Mouse (Mus musculus): ENCODE measurements around the gene Gm20388. TPM values are rescaled to one million over a fixed set of nuclear protein-coding genes. Genes with fewer than 3 reads are reported as not detected.

The Gm20388 gene
- polyA plus RNA-seq, 1 experiment from 2014 or later, result not detected

GRCm38 (mm10) chr8:120883369-120883768 is 972.7 kb downstream of the Gm20388 start:
- H3K4me2 ChIP-seq (replicated peaks), result 0 out of 2 replicates have a peak overlapping the region, but pooled peaks have one; percentile 11
- no peak overlapping the region for H3K4me3 ChIP-seq (replicated peaks; ENCODE audit: low read length)
- ATAC-seq (ENCODE audit: low FRiP score), result no peak
- no peaks in the 10 kb centered on the region for H3K36me3 ChIP-seq (replicated peaks; ENCODE audit: control insufficient read depth, insufficient read depth)
- H3K9me3 ChIP-seq (ENCODE audit: control insufficient read depth, low read length), result no peaks in the 10 kb centered on the region
- peaks cover 88% of the 10 kb centered on the region for H3K27me3 ChIP-seq (ENCODE audit: control insufficient read depth, insufficient read depth, low read length)
- no peak for DNase-seq (ENCODE audit: low spot score)
- no peak overlapping the region for H3K27ac ChIP-seq
- no peaks in the 10 kb centered on the region for H3K4me1 ChIP-seq (replicated peaks; ENCODE audit: control insufficient read depth, insufficient read depth, low read length)
- H3K9ac ChIP-seq, result no peak overlapping the region
- WGBS, result 4% methylated on average over 25 of the region's 25 CpGs

- DNase-seq (ENCODE audit: low spot score) (no peak), ATAC-seq (ENCODE audit: low FRiP score) (no peak)
- H3K9me3 ChIP-seq (ENCODE audit: control insufficient read depth, low read length), result no peaks in the 10 kb centered on the region
- no peak overlapping the region for H3K4me3 ChIP-seq (replicated peaks; ENCODE audit: low read length)
- H3K36me3 ChIP-seq (replicated peaks; ENCODE audit: control insufficient read depth, insufficient read depth), result no peaks in the 10 kb centered on the region
- WGBS, result 6% methylated on average over 15 of the region's 15 CpGs
- no peak overlapping the region for H3K27ac ChIP-seq
- no peaks in the 10 kb centered on the region for H3K4me1 ChIP-seq (replicated peaks; ENCODE audit: control insufficient read depth, insufficient read depth, low read length)
- no peak overlapping the region for H3K9ac ChIP-seq
- no peak overlapping the region for H3K4me2 ChIP-seq (replicated peaks)
- peaks cover 93% of the 10 kb centered on the region for H3K27me3 ChIP-seq (ENCODE audit: control insufficient read depth, insufficient read depth, low read length)
Observed at GRCm38 (mm10) chr8:120883853-120884252, 973.2 kb downstream of the Gm20388 start.

GRCm38 (mm10) chr8:120884881-120885280 is 974.2 kb downstream of the Gm20388 start:
- no peaks in the 10 kb centered on the region for H3K9me3 ChIP-seq (ENCODE audit: control insufficient read depth, low read length)
- no peak overlapping the region for H3K27ac ChIP-seq
- H3K36me3 ChIP-seq (replicated peaks; ENCODE audit: control insufficient read depth, insufficient read depth), result no peaks in the 10 kb centered on the region
- no peaks in the 10 kb centered on the region for H3K4me1 ChIP-seq (replicated peaks; ENCODE audit: control insufficient read depth, insufficient read depth, low read length)
- H3K4me3 ChIP-seq (replicated peaks; ENCODE audit: low read length), result no peak overlapping the region
- DNase-seq (ENCODE audit: low spot score) (no peak), ATAC-seq (ENCODE audit: low FRiP score) (no peak)
- no peak overlapping the region for H3K9ac ChIP-seq
- WGBS, result 49% methylated on average over 13 of the region's 13 CpGs
- peaks cover 97% of the 10 kb centered on the region for H3K27me3 ChIP-seq (ENCODE audit: control insufficient read depth, insufficient read depth, low read length)
- no peak overlapping the region for H3K4me2 ChIP-seq (replicated peaks)

- H3K4me3 ChIP-seq (replicated peaks; ENCODE audit: low read length), result no peak overlapping the region
- ATAC-seq (ENCODE audit: low FRiP score), result no peak
- WGBS, result 12% methylated on average over 10 of the region's 10 CpGs
Observed at GRCm38 (mm10) chr8:120887254-120887653, 976.6 kb downstream of the Gm20388 start.

GRCm38 (mm10) chr8:120888005-120888404 is 977.4 kb downstream of the Gm20388 start:
- Histone ChIP-seq H3K4me3 (replicated peaks; ENCODE audit: low read length) (no peak overlapping the region), H3K36me3 (replicated peaks; ENCODE audit: control insufficient read depth, insufficient read depth) (no peaks in the 10 kb centered on the region), H3K4me1 (replicated peaks; ENCODE audit: control insufficient read depth, insufficient read depth, low read length) (no peaks in the 10 kb centered on the region), H3K27me3 (ENCODE audit: control insufficient read depth, insufficient read depth, low read length) (peaks cover 98% of the 10 kb centered on the region), H3K9me3 (ENCODE audit: control insufficient read depth, low read length) (no peaks in the 10 kb centered on the region), H3K4me2 (replicated peaks) (no peak overlapping the region), H3K27ac (no peak overlapping the region), H3K9ac (no peak overlapping the region)
- DNase-seq (ENCODE audit: low spot score) (no peak), ATAC-seq (ENCODE audit: low FRiP score) (no peak)
- WGBS, result 47% methylated on average over 5 of the region's 5 CpGs

More at GRCm38 (mm10) chr8:120887254-120887653, 976.6 kb downstream of the Gm20388 start:
- Histone ChIP-seq H3K27ac (no peak overlapping the region), H3K4me1 (replicated peaks; ENCODE audit: control insufficient read depth, insufficient read depth, low read length) (no peaks in the 10 kb centered on the region), H3K27me3 (ENCODE audit: control insufficient read depth, insufficient read depth, low read length) (peaks cover 95% of the 10 kb centered on the region), H3K36me3 (replicated peaks; ENCODE audit: control insufficient read depth, insufficient read depth) (no peaks in the 10 kb centered on the region), H3K9ac (no peak overlapping the region), H3K4me2 (replicated peaks) (no peak overlapping the region), H3K9me3 (ENCODE audit: control insufficient read depth, low read length) (no peaks in the 10 kb centered on the region)
- DNase-seq (ENCODE audit: low spot score), result no peak

GRCm38 (mm10) chr8:120889189-120889588 is 978.5 kb downstream of the Gm20388 start:
- no peak for ATAC-seq (ENCODE audit: low FRiP score)
- 88% methylated on average over 4 of the region's 4 CpGs for WGBS

GRCm38 (mm10) chr8:120890068-120890467 is 979.4 kb downstream of the Gm20388 start:
- no peaks in the 10 kb centered on the region for H3K36me3 ChIP-seq (replicated peaks; ENCODE audit: control insufficient read depth, insufficient read depth)
- no peak overlapping the region for H3K9ac ChIP-seq
- peaks cover 3% of the 10 kb centered on the region; the same call in 1 of the 2 replicates for H3K4me1 ChIP-seq (replicated peaks; ENCODE audit: control insufficient read depth, insufficient read depth, low read length)
- peaks cover 98% of the 10 kb centered on the region for H3K27me3 ChIP-seq (ENCODE audit: control insufficient read depth, insufficient read depth, low read length)
- H3K4me2 ChIP-seq (replicated peaks), result no peak overlapping the region
- ATAC-seq (ENCODE audit: low FRiP score), result no peak
- H3K4me3 ChIP-seq (replicated peaks; ENCODE audit: low read length), result no peak overlapping the region
- H3K9me3 ChIP-seq (ENCODE audit: control insufficient read depth, low read length), result no peaks in the 10 kb centered on the region
- 2% methylated on average over 11 of the region's 11 CpGs for WGBS
- no peak overlapping the region for H3K27ac ChIP-seq
- DNase-seq (ENCODE audit: low spot score), result no peak

More at GRCm38 (mm10) chr8:120889189-120889588, 978.5 kb downstream of the Gm20388 start:
- no peak overlapping the region for H3K4me3 ChIP-seq (replicated peaks; ENCODE audit: low read length)
- H3K27ac ChIP-seq, result no peak overlapping the region
- H3K4me2 ChIP-seq (replicated peaks), result no peak overlapping the region
- no peaks in the 10 kb centered on the region for H3K9me3 ChIP-seq (ENCODE audit: control insufficient read depth, low read length)
- H3K9ac ChIP-seq, result no peak overlapping the region
- DNase-seq (ENCODE audit: low spot score), result no peak
- H3K36me3 ChIP-seq (replicated peaks; ENCODE audit: control insufficient read depth, insufficient read depth), result no peaks in the 10 kb centered on the region
- H3K4me1 ChIP-seq (replicated peaks; ENCODE audit: control insufficient read depth, insufficient read depth, low read length), result no peaks in the 10 kb centered on the region
- peaks cover 98% of the 10 kb centered on the region for H3K27me3 ChIP-seq (ENCODE audit: control insufficient read depth, insufficient read depth, low read length)

- Histone ChIP-seq H3K9me3 (ENCODE audit: control insufficient read depth, low read length) (no peaks in the 10 kb centered on the region), H3K4me1 (replicated peaks; ENCODE audit: control insufficient read depth, insufficient read depth, low read length) (peaks cover 12% of the 10 kb centered on the region; the same call in 1 of the 2 replicates), H3K9ac (no peak overlapping the region), H3K36me3 (replicated peaks; ENCODE audit: control insufficient read depth, insufficient read depth) (no peaks in the 10 kb centered on the region), H3K4me2 (replicated peaks) (no peak overlapping the region), H3K27ac (no peak overlapping the region), H3K27me3 (ENCODE audit: control insufficient read depth, insufficient read depth, low read length) (peaks cover 61% of the 10 kb centered on the region), H3K4me3 (replicated peaks; ENCODE audit: low read length) (no peak overlapping the region)
- 3% methylated on average over 4 of the region's 4 CpGs for WGBS
- no peak for DNase-seq (ENCODE audit: low spot score)
- no peak for ATAC-seq (ENCODE audit: low FRiP score)
Observed at GRCm38 (mm10) chr8:120895009-120895408, 984.4 kb downstream of the Gm20388 start.

GRCm38 (mm10) chr8:120895600-120895999 is 985.0 kb downstream of the Gm20388 start:
- peaks cover 56% of the 10 kb centered on the region for H3K27me3 ChIP-seq (ENCODE audit: control insufficient read depth, insufficient read depth, low read length)
- 1% methylated on average over 13 of the region's 13 CpGs for WGBS
- peaks cover 12% of the 10 kb centered on the region; the same call in 1 of the 2 replicates for H3K4me1 ChIP-seq (replicated peaks; ENCODE audit: control insufficient read depth, insufficient read depth, low read length)
- ATAC-seq (ENCODE audit: low FRiP score) (no peak; the same call in 1 of the 2 replicates), DNase-seq (ENCODE audit: low spot score) (no peak)
- H3K9ac ChIP-seq, result 0 out of 2 replicates have a peak overlapping the region, but pooled peaks have one; percentile 9
- H3K9me3 ChIP-seq (ENCODE audit: control insufficient read depth, low read length), result no peaks in the 10 kb centered on the region
- H3K4me3 ChIP-seq (replicated peaks; ENCODE audit: low read length), result peak overlapping the region; percentile 19
- H3K36me3 ChIP-seq (replicated peaks; ENCODE audit: control insufficient read depth, insufficient read depth), result no peaks in the 10 kb centered on the region
- no peak overlapping the region for H3K27ac ChIP-seq
- H3K4me2 ChIP-seq (replicated peaks), result peak overlapping the region; percentile 43

GRCm38 (mm10) chr8:120896203-120896602 is 985.6 kb downstream of the Gm20388 start:
- Histone ChIP-seq H3K27ac (no peak overlapping the region), H3K36me3 (replicated peaks; ENCODE audit: control insufficient read depth, insufficient read depth) (no peaks in the 10 kb centered on the region), H3K4me1 (replicated peaks; ENCODE audit: control insufficient read depth, insufficient read depth, low read length) (peaks cover 12% of the 10 kb centered on the region; the same call in 1 of the 2 replicates), H3K4me2 (replicated peaks) (peak overlapping the region; percentile 43), H3K9me3 (ENCODE audit: control insufficient read depth, low read length) (no peaks in the 10 kb centered on the region), H3K4me3 (replicated peaks; ENCODE audit: low read length) (peak overlapping the region; percentile 19), H3K9ac (0 out of 2 replicates have a peak overlapping the region, but pooled peaks have one; percentile 9), H3K27me3 (ENCODE audit: control insufficient read depth, insufficient read depth, low read length) (peaks cover 52% of the 10 kb centered on the region)
- WGBS, result 23% methylated on average over 13 of the region's 13 CpGs
- DNase-seq (ENCODE audit: low spot score) (no peak), ATAC-seq (ENCODE audit: low FRiP score) (0 out of 2 replicates have a peak, but pooled peaks have one; percentile 40)
